ENCODE assay signal across 27 mouse cellular contexts in the genomic region with DNA sequence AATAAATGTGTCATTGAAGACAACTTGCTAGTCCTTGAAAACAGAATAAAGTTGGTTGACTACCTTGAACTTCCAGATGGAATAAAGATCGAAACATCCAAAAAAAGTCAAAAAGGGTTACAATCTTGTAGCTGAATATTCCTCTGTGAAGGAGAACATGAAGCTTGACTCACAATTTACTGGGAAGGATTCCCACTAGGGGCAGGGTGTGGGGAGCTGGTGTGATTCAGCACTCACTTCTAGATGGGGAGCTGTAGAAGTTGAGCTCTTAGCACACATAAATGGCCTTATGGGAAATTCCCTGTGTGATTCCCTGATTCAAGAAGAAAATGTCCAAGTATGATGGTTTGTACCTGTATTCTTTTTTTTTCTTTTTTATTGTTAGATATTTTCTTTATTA. TPM values are rescaled to one million over a fixed set of nuclear protein-coding genes. Genes with fewer than 3 reads are reported as not detected.
DNase-seq lines count a peak whose midpoint lies in the region.
"Had no signal": no experiment of that assay in that cellular context is flagged by ENCODE, and none has a peak within 500 bp of the region (broad histone marks: within the 10 kb centered on the region; RNA-seq: fewer than 3 reads in every experiment).

No protein-coding gene starts in this region.

- no peaks in the 10 kb centered on the region for H3K9me3 ChIP-seq in midbrain, embryonic 10.5 days (replicated peaks)
- H3K9me3 ChIP-seq: embryonic facial prominence, embryonic 10.5 days; embryonic facial prominence, embryonic 13.5 days; forebrain, embryonic 10.5 days; heart, embryonic 10.5 days; heart, embryonic 13.5 days; hindbrain, embryonic 12.5 days; hindbrain, embryonic 15.5 days; intestine, embryonic 15.5 days had no signal

- DNase-seq in frontal cortex, postnatal 36 days (ENCODE audit: low spot score in 2 of 2), result peak; percentile 20 to 30
- DNase-seq in frontal cortex, postnatal 25 days (ENCODE audit: low spot score in 2 of 2), result no peak
- DNase-seq in right cerebral cortex, adult 18-20 months, result peak; percentile 41
- DNase-seq in right cerebral cortex, postnatal 14 days, result no peak
- DNase-seq in brain, adult 2 months (ENCODE audit: low read depth, low spot score), result peak; percentile 75
- no peak for DNase-seq in midbrain, embryonic 10.5 days (ENCODE audit: low spot score)
- no peak for DNase-seq in cerebellum, postnatal 10 days
- DNase-seq: adrenal gland, postnatal 10 days; cerebellum, adult 11 months; cerebellum, adult 2 months; cerebellum, adult 9-11 months; cerebellum, postnatal 36 days; embryo, embryonic 11 days; forebrain, postnatal 0 days; gastrocnemius, postnatal 25 days; heart, adult 2 months; heart, postnatal 14 days; kidney, adult 11 months had no signal

- H3K4me1 ChIP-seq in midbrain, embryonic 10.5 days, result 0 out of 2 replicates have a peak, but pooled peaks cover 3% of the 10 kb centered on the region
- H3K4me1 ChIP-seq: embryonic facial prominence, embryonic 13.5 days; forebrain, embryonic 10.5 days; heart, embryonic 10.5 days; hindbrain, embryonic 12.5 days; hindbrain, embryonic 15.5 days; intestine, embryonic 15.5 days had no signal

- no peak overlapping the region for H3K4me3 ChIP-seq in midbrain, embryonic 10.5 days
- H3K4me3 ChIP-seq: embryonic facial prominence, embryonic 10.5 days; embryonic facial prominence, embryonic 13.5 days; erythroblast, embryonic 14.5 days; forebrain, embryonic 10.5 days; heart, adult 2 months; heart, embryonic 10.5 days; heart, embryonic 13.5 days; hindbrain, embryonic 12.5 days; hindbrain, embryonic 15.5 days; intestine, embryonic 15.5 days had no signal

- 92% methylated on average over 1 of the region's 1 CpGs for WGBS in midbrain, embryonic 10.5 days

- no peaks in the 10 kb centered on the region for H3K27me3 ChIP-seq in midbrain, embryonic 10.5 days (ENCODE audit: low read depth, poor library complexity, severe bottlenecking)
- H3K27me3 ChIP-seq: embryonic facial prominence, embryonic 13.5 days; heart, embryonic 13.5 days; hindbrain, embryonic 12.5 days; hindbrain, embryonic 15.5 days had no signal

- H3K36me3 ChIP-seq in midbrain, embryonic 10.5 days, result no peaks in the 10 kb centered on the region
- H3K36me3 ChIP-seq: embryonic facial prominence, embryonic 10.5 days; embryonic facial prominence, embryonic 13.5 days; forebrain, embryonic 10.5 days; heart, embryonic 10.5 days; heart, embryonic 13.5 days; hindbrain, embryonic 12.5 days; hindbrain, embryonic 15.5 days; intestine, embryonic 15.5 days had no signal

- H3K27ac ChIP-seq in midbrain, embryonic 10.5 days (replicated peaks), result no peak overlapping the region
- H3K27ac ChIP-seq: embryonic facial prominence, embryonic 10.5 days; embryonic facial prominence, embryonic 13.5 days; forebrain, embryonic 10.5 days; heart, adult 2 months; heart, embryonic 10.5 days; heart, embryonic 13.5 days; hindbrain, embryonic 12.5 days; hindbrain, embryonic 15.5 days; intestine, embryonic 15.5 days had no signal

RNA-seq across cellular contexts. Expression of gene Rdx, which starts 34.7 kb away (rescaled TPM):
- 159 and 160 TPM in 2 replicates for polyA plus RNA-seq in midbrain, embryonic 10.5 days (2016; fragmentation: Nextera tagmentation; extraction: Ambion mirVana)

RNA-seq across cellular contexts. Expression of gene Fdx1, which starts 49.0 kb away (rescaled TPM):
- polyA plus RNA-seq in midbrain, embryonic 10.5 days (2016; fragmentation: Nextera tagmentation; extraction: Ambion mirVana), result 46.8 and 49.4 TPM in 2 replicates

Comparison
In these comparisons a context has a peak if more than half of its experiments do, and no peak if none do; other contexts are left out.
1. DNase-seq: peak in frontal cortex, postnatal 36 days (2 of 2), right cerebral cortex, adult 18-20 months (single experiment) and brain, adult 2 months (single experiment); none in frontal cortex, postnatal 25 days (0 of 2), right cerebral cortex, postnatal 14 days (single experiment), midbrain, embryonic 10.5 days (single experiment) and cerebellum, postnatal 10 days (0 of 2).